Mouse (Mus musculus): ENCODE measurements around the gene Gm20843. TPM values are rescaled to one million over a fixed set of nuclear protein-coding genes. Genes with fewer than 3 reads are reported as not detected.
"Not testable (repeated sequence)": the region's sequence is repeated elsewhere in the genome, so short reads cannot be mapped to it uniquely, and the experiment has no call there.

The Gm20843 gene
- not detected in 2 replicates for polyA plus RNA-seq (2015; fragmentation: Nextera tagmentation; extraction: Ambion mirVana)

DNA sequence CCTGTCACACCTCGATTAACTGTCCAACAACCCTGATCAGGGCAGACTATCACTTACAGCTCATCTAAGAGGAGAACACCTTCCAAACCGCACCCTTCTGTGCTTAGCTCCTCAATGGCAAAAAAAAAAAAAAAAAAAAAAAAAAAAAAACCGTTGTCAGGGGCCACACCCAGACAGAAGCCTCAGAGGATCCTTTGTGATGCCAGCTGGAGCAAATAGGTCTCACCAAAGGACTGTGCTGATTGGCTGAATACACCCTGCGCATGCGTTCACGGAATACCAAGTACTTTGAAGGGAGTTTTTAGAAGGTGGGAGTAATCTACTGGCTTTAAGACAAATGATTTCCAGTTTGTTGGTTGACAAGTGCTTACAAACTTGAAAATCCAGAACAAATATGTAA lies at the start of gene Gm20843:
Gene Gm20843 (minus strand): TSS at position 101 of the 400 bp plus-strand sequence.
- not testable (repeated sequence) for H3K9ac ChIP-seq; H3K4me3 ChIP-seq; ATAC-seq (ENCODE audit: insufficient number of reproducible peaks, insufficient read depth, low FRiP score, low TSS enrichment, low read depth); H3K27ac ChIP-seq; H3K27me3 ChIP-seq; H3K36me3 ChIP-seq; H3K4me2 ChIP-seq; H3K4me1 ChIP-seq; H3K9me3 ChIP-seq
- no CpG with 5 or more reads among the region's 6 CpGs for WGBS
